Mouse (Mus musculus): ENCODE measurements around the gene Sf3b6. TPM values are rescaled to one million over a fixed set of nuclear protein-coding genes. Genes with fewer than 3 reads are reported as not detected.

Sf3b6 gene
- polyA plus RNA-seq (2017; shearing (Covaris generic)): 311 TPM

GRCm38 (mm10) chr12:4817361-4818101, at the start of gene Sf3b6:
TSS of gene Sf3b6 (plus strand) at chr12:4817544.

GRCm38 (mm10) chr12:4768492-4769332, 48.6 kb upstream of the Sf3b6 start, which contains the start of the genes Pfn4 and Fam228b:
TSS of gene Pfn4 (plus strand) at chr12:4769022.
TSS of gene Fam228b (minus strand) at chr12:4769267.

GRCm38 (mm10) chr12:4841392-4841887, 24.1 kb downstream of the Sf3b6 start, which contains the start of gene Fkbp1b:
TSS of gene Fkbp1b (minus strand) at chr12:4841591.

GRCm38 (mm10) chr12:4842890-4843597, 25.7 kb downstream of the Sf3b6 start, which contains the start of gene Wdcp:
TSS of gene Wdcp (plus strand) at chr12:4843303.

GRCm38 (mm10) chr12:4874161-4874927, 57.0 kb downstream of the Sf3b6 start, which contains the start of gene Mfsd2b:
TSS of gene Mfsd2b (minus strand) at chr12:4874359.

Other genes starting within 250 kb of the Sf3b6 start
- gene Itsn2, start 224.9 kb upstream of the Sf3b6 start, polyA plus RNA-seq (2017; shearing (Covaris generic)): 191 TPM
- not detected for gene Gm3625, start 224.6 kb upstream of the Sf3b6 start, polyA plus RNA-seq (2017; shearing (Covaris generic))
- not detected for gene Fam228a, start 79.1 kb upstream of the Sf3b6 start, polyA plus RNA-seq (2017; shearing (Covaris generic))
- not detected for gene Pfn4, start 48.5 kb upstream of the Sf3b6 start, polyA plus RNA-seq (2017; shearing (Covaris generic))
- gene Fam228b, start 48.3 kb upstream of the Sf3b6 start, polyA plus RNA-seq (2017; shearing (Covaris generic)): not detected
- not detected for gene Fkbp1b, start 24.0 kb downstream of the Sf3b6 start, polyA plus RNA-seq (2017; shearing (Covaris generic))
- 7.3 TPM for gene Wdcp, start 25.8 kb downstream of the Sf3b6 start, polyA plus RNA-seq (2017; shearing (Covaris generic))
- 0.45 TPM for gene Mfsd2b, start 56.8 kb downstream of the Sf3b6 start, polyA plus RNA-seq (2017; shearing (Covaris generic))
- gene Ubxn2a, start 90.2 kb downstream of the Sf3b6 start, polyA plus RNA-seq (2017; shearing (Covaris generic)): 76.0 TPM
- 59.5 TPM for gene Atad2b, start 99.8 kb downstream of the Sf3b6 start, polyA plus RNA-seq (2017; shearing (Covaris generic))

Measured in effector memory CD4-positive, alpha-beta T cell, adult 5 months (primary cell).